Mouse (Mus musculus) hindbrain, embryonic 10.5 days (tissue): Measurements from ENCODE around the gene Slc7a15. TPM values are rescaled to one million over a fixed set of nuclear protein-coding genes. Genes with fewer than 3 reads are reported as not detected.
A peak's percentile ranks its signal among the peaks of the same experiment; 100 is the strongest.
"Not testable (repeated sequence)": the region's sequence is repeated elsewhere in the genome, so short reads cannot be mapped to it uniquely, and the experiment has no call there.

Experiments used
- DNase-seq: peaks from one replicate; pipeline ENCODE4 v3.0.0-alpha.2; 2017; ENCODE audit warnings: low spot score
- H3K27ac ChIP-seq: fragments of 300-500 bp; sonication (generic); 2 replicates; pipeline ENCODE4 v1.5.1; 2016; ENCODE audit warnings: mild to moderate bottlenecking, moderate library complexity
- H3K27me3 ChIP-seq: fragments of 300-500 bp; sonication (generic); 2 replicates; pipeline ENCODE4 v1.6.1; 2016; ENCODE audit warnings: mild to moderate bottlenecking; ENCODE audit not compliant: poor library complexity, insufficient read depth, severe bottlenecking
- H3K36me3 ChIP-seq: fragments of 300-500 bp; sonication (generic); 2 replicates; pipeline ENCODE4 v1.6.1; 2016; ENCODE audit warnings: mild to moderate bottlenecking, moderate library complexity
- H3K4me1 ChIP-seq: fragments of 300-500 bp; sonication (generic); replicated peaks from 2 replicates; pipeline ENCODE4 v1.6.1; 2016; ENCODE audit warnings: mild to moderate bottlenecking
- H3K4me3 ChIP-seq: fragments of 300-500 bp; sonication (generic); 2 replicates; pipeline ENCODE4 v1.5.1; 2016; ENCODE audit warnings: mild to moderate bottlenecking, moderate library complexity
- H3K9me3 ChIP-seq: fragments of 300-500 bp; sonication (generic); 2 replicates; pipeline ENCODE4 v1.6.1; 2016; ENCODE audit warnings: mild to moderate bottlenecking, moderate library complexity
- WGBS: fragments of 180-500 bp; shearing (Covaris S2); methylation state at CpG from one replicate; pipeline ENCODE4 v1.1.7; 2016; 5-methylcytosine and 5-hydroxymethylcytosine counted together
- polyA plus RNA-seq: library from polyadenylated mRNA; unstranded; fragments of >200 nt; fragmentation: Nextera tagmentation; extraction: Ambion mirVana; gene quantifications from 2 replicates; pipeline ENCODE4 v1.2.1, GENCODE M21; 2016

The Slc7a15 gene
- polyA plus RNA-seq, 1 experiment from 2014 or later = not detected

DNA sequence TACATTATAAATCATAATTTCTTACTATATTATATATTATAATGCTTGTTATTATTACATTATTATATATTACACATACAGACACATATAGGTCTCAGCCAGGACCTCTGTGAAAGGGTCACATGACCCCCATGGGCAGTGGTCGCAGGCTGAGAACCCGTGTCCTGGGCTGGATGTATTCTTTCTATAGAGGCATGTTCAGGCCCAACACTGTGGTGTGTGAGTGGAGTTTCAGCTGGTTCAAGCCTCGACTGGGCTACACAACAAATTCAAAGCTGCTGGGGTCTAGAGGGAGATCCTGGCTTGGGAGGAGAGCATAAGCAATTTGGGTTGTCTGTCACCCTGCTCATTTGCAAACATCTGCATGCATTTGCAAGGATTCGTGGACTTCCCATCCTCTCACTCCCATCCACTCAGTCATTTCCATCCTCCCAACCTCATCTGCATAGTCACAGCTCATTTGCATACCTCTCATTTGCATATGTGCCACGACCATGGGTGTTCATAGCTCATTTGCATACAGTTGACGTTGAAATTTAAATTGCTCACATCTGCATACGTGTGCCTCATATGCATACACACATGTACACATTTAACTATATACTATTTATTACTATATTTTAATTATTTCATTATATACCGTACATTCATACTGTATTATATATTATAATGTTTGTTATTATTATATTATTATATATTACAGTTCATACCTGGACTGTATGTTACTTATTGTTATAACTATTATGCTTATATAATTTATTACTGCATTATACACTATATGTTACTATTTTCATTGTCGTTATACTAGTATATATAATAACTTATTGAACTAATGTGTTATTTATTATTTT is 21.2 kb upstream of the Slc7a15 start:
- H3K4me1 ChIP-seq = no peaks in the 10 kb centered on the region
- H3K36me3 ChIP-seq = peaks cover 4% of the 10 kb centered on the region; the same call in 1 of the 2 replicates
- no peaks in the 10 kb centered on the region for H3K27me3 ChIP-seq
- H3K4me3 ChIP-seq = no peak overlapping the region
- peak; percentile 31 for DNase-seq
- no peak overlapping the region for H3K27ac ChIP-seq
- 90% methylated on average over 9 of the region's 9 CpGs for WGBS
- 0 out of 2 replicates have a peak, but pooled peaks cover 4% of the 10 kb centered on the region for H3K9me3 ChIP-seq

DNA sequence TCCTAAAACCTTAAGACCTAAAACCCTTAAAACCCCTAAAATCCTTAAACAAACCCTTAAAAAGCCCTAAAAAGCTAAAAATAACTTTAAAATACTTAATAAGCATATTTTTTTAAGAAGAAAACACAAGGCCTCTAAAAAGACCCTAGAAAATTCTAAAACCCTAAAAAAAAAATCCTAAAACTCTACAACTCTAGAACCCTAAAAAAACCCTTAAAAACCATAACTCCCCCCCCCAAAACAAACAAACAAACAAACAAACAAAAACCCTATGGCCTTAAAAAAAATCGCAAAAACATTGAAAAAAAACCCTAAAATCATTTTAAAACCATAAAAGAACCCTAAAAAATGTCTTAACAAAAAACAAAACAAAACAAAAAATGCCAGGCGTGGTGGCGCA is 19.4 kb upstream of the Slc7a15 start:
- 91% methylated on average over 3 of the region's 3 CpGs for WGBS
- 0 out of 2 replicates have a peak, but pooled peaks cover 4% of the 10 kb centered on the region for H3K9me3 ChIP-seq
- no peak for DNase-seq
- no peaks in the 10 kb centered on the region for H3K27me3 ChIP-seq
- H3K27ac ChIP-seq = no peak overlapping the region
- peaks cover 4% of the 10 kb centered on the region; the same call in 1 of the 2 replicates for H3K36me3 ChIP-seq
- no peaks in the 10 kb centered on the region for H3K4me1 ChIP-seq
- no peak overlapping the region for H3K4me3 ChIP-seq

DNA sequence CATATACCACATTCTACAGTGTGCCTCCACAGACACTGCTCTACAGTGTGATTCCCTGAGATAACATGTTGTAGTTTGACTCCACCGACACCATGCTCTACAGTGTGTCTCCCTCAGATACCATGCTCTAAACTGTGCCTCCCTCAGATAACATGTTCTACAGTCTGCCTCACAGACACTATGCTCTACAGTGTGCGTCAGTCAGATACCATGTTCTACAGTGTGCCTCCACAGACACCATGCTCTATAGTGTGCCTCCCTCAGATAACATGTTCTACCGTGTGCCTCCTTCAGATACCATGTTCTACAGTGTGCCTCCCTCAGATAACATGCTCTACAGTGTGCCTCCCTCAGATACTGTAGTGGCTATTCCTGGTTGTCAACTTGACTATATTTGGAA is 10.2 kb upstream of the Slc7a15 start:
- WGBS = 94% methylated on average over 3 of the region's 3 CpGs
- Histone ChIP-seq H3K4me1 (no peaks in the 10 kb centered on the region), H3K27me3 (no peaks in the 10 kb centered on the region)

DNA sequence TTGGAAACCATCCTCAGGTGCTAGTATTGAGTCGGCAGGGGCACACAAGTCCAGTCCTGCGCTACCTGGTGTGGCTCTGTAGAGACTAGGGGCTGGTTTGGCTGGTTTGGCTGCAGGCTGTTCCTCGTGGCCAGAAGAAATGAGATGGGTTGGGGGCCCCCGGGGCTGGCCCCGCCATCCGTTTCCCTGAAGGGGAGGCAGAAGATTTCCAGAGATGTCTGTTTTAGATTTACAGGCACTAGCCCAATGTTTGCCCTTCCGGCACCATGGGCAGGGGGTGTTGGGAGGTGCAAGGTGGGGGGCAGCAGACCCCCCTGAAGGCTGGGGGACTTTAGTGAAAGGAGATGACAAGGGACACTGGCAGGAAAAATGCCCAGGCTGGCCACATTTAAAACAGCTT is 3.3 kb downstream of the Slc7a15 start:
- no peak overlapping the region for H3K27ac ChIP-seq
- 0 out of 2 replicates have a peak, but pooled peaks cover 19% of the 10 kb centered on the region for H3K9me3 ChIP-seq
- H3K4me3 ChIP-seq = no peak overlapping the region
- no peaks in the 10 kb centered on the region for H3K36me3 ChIP-seq
- no peaks in the 10 kb centered on the region for H3K4me1 ChIP-seq
- H3K27me3 ChIP-seq = no peaks in the 10 kb centered on the region
- no peak for DNase-seq
- 94% methylated on average over 7 of the region's 7 CpGs for WGBS

More for the DNA sequence above, 10.2 kb upstream of the Slc7a15 start:
- no peaks in the 10 kb centered on the region for H3K9me3 ChIP-seq
- H3K36me3 ChIP-seq = no peaks in the 10 kb centered on the region
- H3K4me3 ChIP-seq = no peak overlapping the region
- H3K27ac ChIP-seq = no peak overlapping the region
- no peak for DNase-seq

DNA sequence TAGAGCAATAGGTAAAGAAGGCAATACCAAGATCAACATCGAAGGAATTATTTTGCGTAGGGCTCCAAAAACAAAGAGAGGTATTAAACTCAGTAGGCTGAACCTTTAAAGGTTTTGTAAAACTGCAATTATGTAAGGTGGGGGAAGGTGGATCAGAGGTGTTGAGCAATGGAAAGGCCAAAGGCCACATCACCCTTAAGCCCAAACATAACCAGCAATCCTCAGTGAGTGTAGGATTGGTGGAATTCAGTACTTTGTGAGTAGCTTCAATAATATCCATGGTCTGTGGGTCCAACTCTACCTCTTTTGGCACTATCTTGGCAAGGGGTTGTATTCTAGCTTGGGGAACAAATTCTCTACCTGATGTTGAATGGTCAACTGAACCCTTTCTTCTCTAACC is 7.5 kb downstream of the Slc7a15 start:
- not testable (repeated sequence) for DNase-seq, H3K36me3 ChIP-seq, H3K4me3 ChIP-seq, H3K4me1 ChIP-seq, H3K9me3 ChIP-seq, H3K27ac ChIP-seq, H3K27me3 ChIP-seq
- 94% methylated on average over 2 of the region's 2 CpGs for WGBS

DNA sequence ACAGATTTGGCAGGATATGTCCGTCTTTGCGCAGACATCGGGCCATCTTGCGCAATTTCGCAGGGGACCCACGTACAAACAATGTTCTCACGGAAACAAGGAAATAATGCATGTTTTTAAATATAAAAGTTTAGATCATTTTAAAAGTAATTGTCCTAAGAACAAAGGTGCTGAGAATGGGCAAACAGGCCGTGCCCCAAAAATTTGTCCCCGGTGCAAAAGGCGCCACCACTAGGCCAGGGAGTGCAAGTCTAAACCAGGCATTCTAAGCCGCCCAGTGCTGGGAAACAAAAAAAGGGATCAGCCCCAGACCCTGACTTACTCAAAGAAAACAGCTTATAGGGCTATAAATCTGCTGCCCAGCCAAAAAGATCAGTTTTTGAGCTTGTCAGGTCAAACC is 25.5 kb downstream of the Slc7a15 start:
- no peaks in the 10 kb centered on the region for H3K27me3 ChIP-seq
- WGBS = 82% methylated on average over 11 of the region's 11 CpGs
- no peak for DNase-seq
- H3K4me3 ChIP-seq = no peak overlapping the region
- H3K36me3 ChIP-seq = no peaks in the 10 kb centered on the region
- H3K27ac ChIP-seq = no peak overlapping the region
- no peaks in the 10 kb centered on the region for H3K4me1 ChIP-seq
- H3K9me3 ChIP-seq = no peaks in the 10 kb centered on the region

DNA sequence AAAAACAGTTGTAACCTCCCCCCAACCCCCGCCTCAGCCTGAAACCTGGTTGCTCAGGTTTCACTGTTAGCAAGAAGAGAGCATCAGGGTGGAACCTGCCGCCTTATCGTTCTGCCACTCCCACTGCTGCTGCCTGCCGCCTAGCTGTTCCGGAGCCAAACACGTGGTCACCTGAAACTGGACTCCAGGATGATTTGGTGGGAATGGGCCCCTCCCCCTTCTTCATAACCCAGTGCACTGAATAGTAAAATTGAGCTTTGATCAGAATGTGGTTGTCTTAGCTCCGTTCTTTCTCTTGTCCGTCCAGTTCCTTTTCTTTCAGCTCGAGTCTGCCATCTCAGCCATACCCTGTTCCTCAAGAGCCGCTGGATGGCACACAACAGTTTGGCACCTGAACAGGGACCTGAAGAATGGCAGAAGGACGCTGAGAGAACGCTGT is 26.9 kb downstream of the Slc7a15 start:
- not testable (repeated sequence) for DNase-seq

DNA sequence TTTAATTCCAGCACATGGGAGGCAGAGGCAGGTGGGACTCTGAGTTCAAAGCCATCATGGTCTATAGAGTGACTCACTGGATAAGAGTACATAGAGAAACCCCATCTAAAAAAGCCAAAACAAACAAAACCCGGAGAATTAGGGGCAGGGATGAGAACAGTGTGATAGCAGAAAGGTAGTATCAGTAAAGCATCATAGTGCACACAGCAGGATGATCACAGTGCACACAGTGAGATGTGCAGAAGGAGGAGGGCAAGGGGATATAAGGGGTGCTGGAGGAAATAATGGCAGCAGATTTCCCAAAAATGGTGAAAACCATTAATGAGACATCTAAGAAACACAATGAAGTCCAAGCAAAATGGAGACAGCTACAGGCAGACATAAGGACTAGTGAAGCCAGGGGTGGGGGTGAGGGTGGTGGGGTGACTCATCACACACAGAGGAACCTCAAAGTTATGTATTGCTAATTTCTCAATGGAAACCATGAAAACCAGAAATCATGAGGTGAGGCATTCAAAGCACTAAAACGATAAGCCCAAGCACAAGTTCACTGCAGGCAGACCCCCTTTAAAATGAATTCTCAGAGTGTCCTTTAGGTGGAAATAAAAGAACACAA is 27.5 kb downstream of the Slc7a15 start:
- H3K9me3 ChIP-seq, H3K4me3 ChIP-seq, H3K27me3 ChIP-seq, H3K27ac ChIP-seq, H3K4me1 ChIP-seq, H3K36me3 ChIP-seq, DNase-seq: not testable (repeated sequence)
- 88% methylated on average over 2 of the region's 2 CpGs for WGBS

More for the DNA sequence above, 26.9 kb downstream of the Slc7a15 start:
- H3K9me3 ChIP-seq, H3K27me3 ChIP-seq, H3K36me3 ChIP-seq, H3K27ac ChIP-seq, H3K4me1 ChIP-seq, H3K4me3 ChIP-seq: not testable (repeated sequence)
- WGBS = 44% methylated on average over 12 of the region's 12 CpGs

DNA sequence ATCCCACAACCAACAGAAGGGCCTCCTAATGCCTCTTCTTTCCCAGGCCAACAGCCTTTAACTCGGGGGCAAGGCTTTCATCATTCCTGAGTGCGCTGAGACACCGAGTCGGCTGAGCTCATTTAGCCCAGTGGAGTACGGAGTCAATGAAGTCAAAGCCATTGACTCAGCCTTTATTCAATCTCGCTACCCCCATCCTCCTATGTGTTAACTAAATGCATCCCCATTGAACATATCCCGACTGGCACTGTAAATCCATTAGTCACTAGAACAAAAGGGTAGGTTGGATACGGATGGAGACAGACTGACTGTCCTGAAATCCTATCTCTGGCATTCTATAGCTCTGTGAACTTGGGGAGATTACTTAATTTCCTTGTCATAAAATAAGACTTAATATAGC is 36.7 kb downstream of the Slc7a15 start:
- not testable (repeated sequence) for H3K36me3 ChIP-seq, DNase-seq
- WGBS = 63% methylated on average over 8 of the region's 8 CpGs

DNA sequence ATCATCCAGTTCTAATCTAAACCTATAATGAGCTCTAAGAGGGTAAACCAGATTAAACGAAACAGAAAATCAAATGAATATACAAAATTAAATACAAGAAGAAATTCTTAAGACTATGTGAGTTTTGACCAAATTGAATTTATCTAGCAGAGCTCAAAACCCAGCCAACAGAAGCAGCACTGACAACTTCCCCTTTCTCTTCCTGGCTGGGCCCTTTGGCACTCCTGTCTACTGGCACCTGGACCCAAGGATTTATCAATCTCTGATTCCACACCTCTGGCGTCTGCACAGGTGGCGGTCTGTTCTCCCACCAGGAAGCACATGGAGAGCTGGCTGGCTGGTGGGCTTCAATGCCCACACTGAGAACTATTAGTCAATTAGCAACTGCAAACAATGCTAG is 39.0 kb downstream of the Slc7a15 start:
- H3K9me3 ChIP-seq, H3K27ac ChIP-seq, H3K4me3 ChIP-seq, H3K36me3 ChIP-seq, DNase-seq, H3K27me3 ChIP-seq: not testable (repeated sequence)
- peaks cover 12% of the 10 kb centered on the region; the same call in 1 of the 2 replicates for H3K4me1 ChIP-seq
- 84% methylated on average over 3 of the region's 3 CpGs for WGBS

More for the DNA sequence above, 36.7 kb downstream of the Slc7a15 start:
- peaks cover 12% of the 10 kb centered on the region; the same call in 1 of the 2 replicates for H3K4me1 ChIP-seq
- not testable (repeated sequence) for H3K4me3 ChIP-seq, H3K27me3 ChIP-seq, H3K9me3 ChIP-seq, H3K27ac ChIP-seq

DNA sequence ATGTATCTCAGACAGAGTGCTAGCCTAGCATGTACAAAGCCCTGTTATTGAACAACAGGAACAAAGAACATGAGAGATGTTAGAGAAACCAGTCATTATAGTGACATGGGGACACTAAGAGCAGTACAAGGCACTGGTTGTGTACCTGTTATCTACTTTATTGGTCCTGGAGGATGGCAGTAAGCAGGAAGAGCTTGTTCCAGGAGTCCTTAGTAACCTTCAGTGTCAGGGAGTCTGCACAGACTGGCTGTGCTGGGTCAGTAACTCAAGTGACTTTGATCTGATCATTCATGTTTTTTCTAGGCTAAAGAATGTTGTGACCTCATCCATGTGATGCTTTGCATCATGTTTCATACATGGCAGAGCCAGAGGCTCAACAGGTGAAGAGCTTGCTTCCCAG is 42.7 kb downstream of the Slc7a15 start:
- no peak overlapping the region for H3K27ac ChIP-seq
- H3K4me3 ChIP-seq = no peak overlapping the region
- no peaks in the 10 kb centered on the region for H3K27me3 ChIP-seq
- H3K36me3 ChIP-seq = no peaks in the 10 kb centered on the region
- H3K9me3 ChIP-seq = no peaks in the 10 kb centered on the region
- peaks cover 3% of the 10 kb centered on the region; the same call in 1 of the 2 replicates for H3K4me1 ChIP-seq
- DNase-seq = no peak

DNA sequence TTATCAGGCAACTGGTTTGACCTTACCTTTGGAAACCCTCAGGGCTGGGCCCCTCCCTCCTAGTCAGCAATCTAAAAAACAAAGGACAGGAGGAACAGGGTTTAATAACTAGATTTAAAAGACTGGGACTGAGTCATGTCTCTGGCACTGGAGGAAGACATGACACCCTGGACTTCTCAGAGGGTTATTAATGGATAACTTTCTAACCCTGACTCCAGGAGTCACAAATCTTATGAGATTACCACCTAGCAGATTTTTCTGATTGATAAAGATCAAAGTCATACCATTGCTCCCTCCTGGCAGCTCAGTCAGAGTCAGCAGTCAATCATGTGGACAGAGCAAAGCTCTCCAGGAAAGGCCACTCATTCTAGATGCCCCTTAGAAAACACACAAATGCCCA is 43.4 kb downstream of the Slc7a15 start:
- no peak overlapping the region for H3K27ac ChIP-seq
- H3K27me3 ChIP-seq = no peaks in the 10 kb centered on the region
- no peaks in the 10 kb centered on the region for H3K9me3 ChIP-seq
- H3K4me3 ChIP-seq = no peak overlapping the region
- no peak for DNase-seq
- H3K36me3 ChIP-seq = no peaks in the 10 kb centered on the region
- H3K4me1 ChIP-seq = no peaks in the 10 kb centered on the region

DNA sequence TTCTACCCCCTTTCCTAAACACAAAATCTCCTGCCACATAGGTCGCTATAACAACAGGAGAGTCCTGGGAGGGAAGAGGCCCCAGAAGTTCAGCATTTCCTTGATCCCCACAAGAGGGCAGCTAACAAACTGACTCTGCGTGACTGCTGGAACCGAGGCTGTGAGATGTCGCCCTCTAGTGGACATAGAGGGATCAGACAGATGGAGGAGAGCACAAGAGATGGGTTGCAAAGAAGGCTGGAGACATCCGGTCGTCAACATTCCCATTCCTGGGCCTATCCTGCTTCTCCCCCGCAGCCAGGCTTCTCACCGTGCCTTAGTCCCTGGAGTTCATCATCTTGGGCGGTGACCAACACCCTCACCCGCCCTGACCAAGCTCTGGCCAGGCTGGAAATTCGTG is 51.5 kb downstream of the Slc7a15 start:
- 18% methylated on average over 11 of the region's 11 CpGs for WGBS
- H3K36me3 ChIP-seq = no peaks in the 10 kb centered on the region

More for the DNA sequence above, 51.5 kb downstream of the Slc7a15 start:
- Histone ChIP-seq H3K9me3 (no peaks in the 10 kb centered on the region), H3K27ac (no peak overlapping the region), H3K4me1 (0 out of 2 replicates have a peak, but pooled peaks cover 4% of the 10 kb centered on the region), H3K4me3 (no peak overlapping the region), H3K27me3 (no peaks in the 10 kb centered on the region)
- peak; percentile 80 for DNase-seq
